Mouse (Mus musculus) spleen, adult 18-20 months (tissue): ENCODE measurements at regions not wholly inside any gene's neighbourhood (a gene's known extent, or its start where the extent isn't known, plus 50 kb on each side); places are given as distances from the start of the nearest gene placed in this dataset.

Source experiments
- DNase-seq, 2 experiments: peaks; one replicate each; pipeline ENCODE4 v3.0.0; 2022; ENCODE audit warnings: mixed read lengths in 2 of 2

DNA sequence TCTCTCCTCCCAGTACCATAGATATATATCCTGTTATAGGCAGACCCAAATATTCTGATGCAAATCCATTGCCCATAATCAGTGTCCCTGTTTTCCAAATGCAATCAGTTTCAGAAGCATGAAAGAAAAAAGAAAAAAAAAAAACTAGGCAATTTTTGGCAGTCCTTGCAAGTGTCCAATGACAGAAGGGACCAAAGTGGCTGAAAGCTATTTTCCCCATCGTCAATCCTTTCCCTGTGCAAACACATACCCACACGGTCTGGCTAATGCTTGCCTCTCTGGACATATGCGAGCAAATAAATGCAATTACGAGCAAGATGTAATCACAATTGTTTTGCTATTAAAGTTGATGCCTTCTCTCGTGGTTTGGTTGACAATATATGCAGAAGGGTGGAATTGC lies 288.9 kb upstream of the Dynlrb2 start:
- DNase-seq = no peak

DNA sequence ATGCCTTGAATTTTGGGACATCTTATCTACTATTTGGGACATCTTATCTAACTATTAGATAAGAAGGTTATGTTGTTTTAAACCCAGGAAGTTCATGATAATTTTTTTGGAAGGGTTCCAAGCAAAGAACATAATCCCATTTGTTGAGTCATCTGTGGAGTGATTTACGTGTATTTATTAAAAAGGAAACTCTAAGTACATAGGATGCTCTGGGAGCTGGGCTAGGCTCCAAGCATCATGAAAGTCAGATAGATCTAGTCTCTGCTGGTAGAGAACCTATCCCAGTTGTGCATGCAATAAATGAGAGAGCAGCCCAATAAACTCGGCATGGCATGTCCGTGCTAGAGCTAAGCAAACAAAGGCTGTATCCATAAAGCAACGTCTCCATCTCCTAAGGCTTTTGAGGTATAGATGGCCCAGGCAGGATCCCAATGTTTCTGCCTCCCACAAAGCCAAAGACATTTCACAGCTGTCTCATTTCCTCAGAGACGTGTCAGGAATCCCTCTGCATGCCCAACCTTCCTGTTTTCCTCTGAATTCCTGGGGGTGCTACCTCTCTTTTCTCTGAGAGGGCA lies 289.4 kb upstream of the Dynlrb2 start:
- no peak for DNase-seq

DNA sequence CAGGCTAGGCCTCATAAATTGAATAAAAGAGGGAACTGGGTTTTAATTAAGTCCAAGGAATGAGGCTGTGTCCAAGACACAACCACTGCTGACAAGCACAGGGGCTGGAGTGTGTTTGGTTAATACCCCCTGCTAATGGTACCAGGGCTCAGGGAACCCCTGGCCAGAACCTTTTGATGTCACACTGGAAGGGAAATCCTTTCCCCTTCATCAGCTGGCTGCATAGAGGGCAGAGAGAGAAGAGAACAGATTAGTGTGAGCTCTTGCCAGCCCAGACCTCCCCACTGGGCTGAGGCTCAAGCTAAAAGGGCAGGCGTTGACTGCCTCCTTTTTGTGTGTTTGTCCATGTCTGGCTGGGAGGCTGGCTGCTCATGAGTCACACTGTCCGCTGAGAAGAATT lies 301.1 kb upstream of the Dynlrb2 start:
- no peak for DNase-seq

DNA sequence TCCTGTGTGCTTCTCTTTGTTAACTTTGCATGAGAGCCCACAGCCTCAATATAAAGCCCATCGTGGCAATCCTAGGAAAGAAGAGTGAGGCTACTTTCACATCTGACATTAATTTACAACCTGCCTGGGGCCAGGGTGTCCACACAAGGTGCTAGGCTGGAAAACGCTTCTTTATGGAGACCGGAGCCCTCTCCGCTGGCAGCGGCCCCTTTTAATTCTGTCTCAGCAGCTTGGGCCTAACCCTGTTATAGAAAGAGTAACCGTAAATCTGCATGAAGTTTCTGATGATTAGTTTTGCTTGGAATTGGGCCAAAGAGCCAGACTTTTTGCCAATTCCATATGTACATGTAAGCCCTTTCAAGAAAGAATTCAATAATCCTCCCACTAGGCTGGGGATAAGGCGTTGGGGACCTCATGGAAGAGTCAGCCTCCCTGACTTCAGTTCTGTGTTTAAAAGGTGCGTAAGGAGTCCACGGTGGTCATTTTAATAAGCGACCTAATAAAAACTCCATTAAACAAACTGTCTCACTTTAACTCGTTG lies 304.2 kb upstream of the Dynlrb2 start:
- DNase-seq = no peak

DNA sequence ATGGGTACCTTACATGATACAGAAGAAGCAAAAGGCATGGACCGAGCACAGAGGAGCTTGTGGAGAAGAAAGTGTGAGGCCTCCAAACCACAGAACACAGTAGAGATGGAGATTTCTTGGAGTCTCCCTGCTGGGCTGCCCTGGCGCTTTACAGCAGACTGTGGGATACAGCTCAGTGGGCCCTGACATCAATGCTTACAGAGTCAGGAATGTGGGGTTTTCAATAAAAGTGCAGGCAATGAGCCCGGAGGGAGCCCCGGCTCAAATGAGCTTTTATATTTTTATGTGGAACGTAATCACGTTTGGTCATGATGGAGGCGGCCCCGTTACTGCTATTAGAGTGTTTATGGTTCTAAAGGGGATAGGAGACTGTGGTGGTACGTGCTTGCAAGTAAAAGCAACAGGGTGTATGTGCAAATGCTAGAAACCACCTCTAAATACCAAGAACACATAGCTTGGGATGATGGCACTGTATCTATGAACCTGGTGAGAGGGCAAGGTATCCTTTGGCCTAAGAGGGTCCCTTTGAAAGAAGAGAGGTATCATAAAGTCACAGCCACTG lies 308.1 kb upstream of the Dynlrb2 start:
- no peak for DNase-seq

DNA sequence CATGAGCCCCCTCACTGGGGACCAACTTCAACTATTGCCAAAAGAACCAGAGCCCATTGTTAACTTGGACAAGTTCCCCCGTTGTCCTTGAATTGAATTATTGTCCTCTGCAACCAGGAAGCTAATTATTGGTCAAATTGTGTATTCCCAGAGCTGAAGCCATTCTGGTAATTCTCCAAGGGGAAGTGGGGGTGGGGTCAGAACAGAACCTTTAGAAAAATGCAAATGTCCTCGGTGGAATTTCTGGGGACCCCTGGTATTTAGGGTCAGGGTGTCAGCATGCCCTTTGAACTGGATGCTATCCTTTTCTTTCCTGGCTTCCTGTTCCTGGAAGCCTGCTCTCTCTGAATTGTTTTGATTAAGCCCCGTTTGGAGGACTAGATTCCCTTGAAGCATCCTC lies 312.7 kb upstream of the Dynlrb2 start:
- no peak for DNase-seq

DNA sequence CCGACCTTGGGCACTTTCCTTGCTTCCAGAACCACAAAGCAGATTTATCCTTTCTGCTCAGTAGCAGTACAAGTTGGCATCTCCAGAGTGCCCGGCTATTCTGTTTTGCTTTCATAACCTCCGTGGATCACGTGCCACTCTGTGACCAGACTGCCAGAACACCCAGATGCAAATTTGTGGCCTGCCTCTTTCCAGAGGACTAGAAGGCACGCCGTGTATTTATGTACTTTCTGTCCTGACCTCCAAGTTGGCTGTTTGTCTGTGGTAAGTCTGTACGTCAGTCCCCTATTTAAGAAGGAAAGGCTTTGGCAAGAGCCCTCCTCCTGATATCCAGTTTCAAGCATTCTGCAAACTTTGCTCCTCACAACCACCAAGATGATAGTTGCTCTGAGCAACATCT lies 319.6 kb upstream of the Dynlrb2 start:
- DNase-seq = no peak

DNA sequence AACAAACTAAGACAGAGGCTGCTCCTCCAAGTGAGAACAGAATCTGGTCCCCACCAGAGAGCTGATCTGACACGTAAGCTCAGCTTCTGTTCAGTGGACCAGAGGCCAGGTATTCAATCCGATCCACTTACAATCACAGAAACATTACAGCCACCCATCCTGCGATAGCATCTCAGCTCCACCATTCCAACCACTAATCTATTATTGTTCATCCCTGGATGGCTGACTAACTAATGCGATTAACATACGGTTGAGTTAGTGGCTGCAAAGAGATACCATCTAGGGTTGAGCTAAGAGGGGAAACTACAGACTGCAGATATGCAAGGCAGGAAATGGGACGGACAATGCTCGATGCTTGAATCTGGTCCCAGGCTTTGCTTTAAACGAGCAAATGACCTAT lies 320.5 kb upstream of the Dynlrb2 start:
- DNase-seq = no peak

DNA sequence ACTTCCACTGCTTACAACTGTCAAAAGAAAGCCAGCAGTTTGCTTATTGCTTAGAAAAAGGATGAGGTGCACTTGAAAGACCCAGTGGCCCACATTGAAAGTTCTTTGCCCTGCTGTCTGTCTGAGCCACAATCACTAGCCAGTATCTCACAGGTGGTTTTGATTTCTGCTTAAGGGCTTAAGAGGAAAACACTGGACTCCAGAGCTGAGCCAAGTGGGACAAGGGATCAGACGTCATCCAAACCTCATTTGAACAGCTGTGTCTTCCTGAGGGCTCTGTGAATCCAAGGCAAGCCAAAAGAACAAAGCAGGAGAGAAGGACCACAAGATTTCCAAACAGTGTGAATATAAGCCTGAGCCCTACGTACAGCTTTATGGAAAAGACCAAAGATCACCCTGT lies 326.8 kb upstream of the Dynlrb2 start:
- no peak for DNase-seq

DNA sequence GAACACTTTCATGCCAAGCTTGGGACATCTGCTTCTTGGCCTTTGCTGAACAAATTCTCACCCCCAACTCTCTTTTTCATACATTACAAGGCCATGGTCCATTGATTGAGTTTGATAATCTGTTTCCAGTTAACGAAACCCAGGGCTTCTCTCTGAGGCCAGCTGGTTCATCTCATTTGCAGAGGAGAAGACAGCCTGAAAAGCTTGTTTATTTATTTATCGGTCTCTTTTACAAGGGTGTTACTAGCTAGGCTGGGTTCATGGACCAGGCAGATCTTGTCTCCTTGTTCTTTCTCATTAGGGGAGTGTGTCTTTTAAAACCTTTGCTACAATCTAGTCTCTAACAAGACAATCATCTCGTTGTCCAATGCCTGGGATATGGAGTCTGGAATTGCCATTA lies 329.9 kb upstream of the Dynlrb2 start:
- DNase-seq = no peak

DNA sequence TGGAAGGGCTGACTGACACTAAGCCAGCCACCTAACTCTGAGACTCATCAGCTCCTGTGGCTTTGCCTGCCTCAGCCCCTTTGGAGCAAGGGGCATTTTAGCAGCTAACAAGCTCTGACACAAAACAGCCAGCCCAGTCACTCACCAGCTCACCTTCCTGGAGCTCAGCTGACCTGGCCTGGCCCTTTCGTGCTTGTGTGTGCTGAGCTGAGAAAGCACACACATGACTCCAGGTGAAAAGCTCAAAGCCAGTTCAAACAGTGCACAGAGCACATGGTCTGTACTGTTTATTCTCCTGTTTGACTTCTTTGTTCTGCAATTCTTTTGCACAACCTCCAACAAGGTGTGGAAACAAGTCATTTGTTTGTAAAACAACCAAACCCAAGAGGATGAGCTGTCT lies 330.8 kb upstream of the Dynlrb2 start:
- DNase-seq = no peak

DNA sequence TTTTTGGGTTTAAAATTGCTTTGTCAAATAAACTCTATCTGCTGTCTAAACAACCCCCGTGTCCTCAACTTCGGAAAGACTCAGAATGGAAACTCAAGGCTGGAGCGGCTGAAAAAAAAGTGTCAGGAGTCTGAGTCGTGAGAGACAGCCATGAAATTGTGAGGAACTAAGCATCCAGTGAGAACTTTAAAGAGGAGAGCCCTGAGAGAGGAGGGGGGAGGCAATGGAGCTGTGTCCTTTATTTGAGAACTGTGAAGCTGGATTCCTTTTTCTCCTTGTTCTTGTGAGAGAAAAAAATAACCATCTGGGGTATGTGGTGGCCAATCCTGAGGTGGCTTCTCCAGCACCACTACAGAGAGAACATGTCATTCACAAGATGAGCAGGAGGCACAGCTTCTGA lies 336.9 kb upstream of the Dynlrb2 start:
- DNase-seq = no peak

DNA sequence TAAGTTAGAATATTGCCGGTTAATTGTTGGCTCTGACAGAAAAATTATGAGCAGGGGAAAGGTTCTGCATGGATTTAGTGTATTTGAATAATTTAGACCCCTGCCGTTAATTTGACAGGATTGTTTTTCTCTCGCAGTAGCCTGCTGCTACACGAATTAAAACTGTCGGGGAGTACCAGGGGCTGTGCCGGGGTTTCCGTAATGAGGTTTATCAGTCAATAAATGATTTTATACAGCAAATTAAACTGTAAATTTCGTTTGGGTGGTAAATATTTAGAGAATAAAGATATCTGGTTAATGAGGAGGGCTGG lies 339.8 kb upstream of the Dynlrb2 start:
- DNase-seq = no peak

DNA sequence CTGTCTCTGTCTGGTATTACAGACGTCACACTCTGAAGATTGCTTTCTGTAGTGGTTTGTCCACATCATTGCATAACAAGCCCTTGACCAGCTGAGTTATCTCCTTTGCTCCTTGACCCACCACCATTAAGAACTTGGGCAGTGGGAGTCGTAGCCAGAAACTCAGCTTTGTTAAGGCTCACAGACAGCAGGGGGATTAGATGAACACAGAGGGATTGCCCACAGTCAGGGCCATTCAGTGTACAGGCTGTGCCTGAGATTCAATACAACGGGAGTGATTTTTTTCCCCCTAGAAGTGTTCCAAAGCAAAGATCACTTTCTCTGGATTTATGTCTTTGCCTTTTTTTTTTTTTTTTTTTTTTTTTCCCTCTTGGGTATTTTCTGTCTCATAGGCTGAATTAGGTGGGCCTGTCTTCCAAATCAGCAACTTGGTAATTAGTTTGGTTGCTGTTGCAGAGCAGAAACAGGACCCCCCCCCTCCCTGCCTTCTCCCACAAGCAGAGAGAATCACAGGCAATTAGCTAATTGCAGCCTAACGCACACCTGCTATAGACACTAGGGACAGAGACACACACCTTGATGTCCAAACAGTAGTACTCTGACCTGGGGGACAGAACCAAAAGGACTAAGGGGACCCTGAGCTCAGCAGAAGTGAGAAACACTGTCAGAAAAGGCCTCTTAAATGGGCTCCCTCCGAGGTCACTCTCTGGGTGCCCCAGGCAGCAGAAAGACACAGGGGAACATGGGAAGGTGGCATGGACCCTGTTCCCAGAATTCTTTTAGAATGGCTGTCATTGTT lies 340.4 kb upstream of the Dynlrb2 start:
- DNase-seq = no peak

DNA sequence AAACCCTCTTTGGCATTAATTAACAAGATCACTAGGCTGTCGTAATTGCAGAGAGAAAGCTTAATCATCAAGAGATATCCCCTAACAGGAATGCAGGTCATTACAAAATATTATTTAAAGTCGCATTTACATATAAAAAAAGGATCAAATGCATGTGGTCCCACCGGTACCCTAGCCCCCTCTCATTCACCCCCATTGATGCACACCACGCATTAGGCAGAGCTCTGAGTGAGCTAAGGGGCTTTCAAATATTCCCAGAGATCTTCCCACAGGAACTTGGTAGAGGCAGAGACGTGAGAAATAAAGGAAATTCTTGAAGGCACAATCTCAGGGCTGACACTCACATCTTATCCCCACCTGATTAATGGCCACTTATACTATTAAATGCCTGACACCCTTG lies 343.8 kb upstream of the Dynlrb2 start:
- DNase-seq = no peak

DNA sequence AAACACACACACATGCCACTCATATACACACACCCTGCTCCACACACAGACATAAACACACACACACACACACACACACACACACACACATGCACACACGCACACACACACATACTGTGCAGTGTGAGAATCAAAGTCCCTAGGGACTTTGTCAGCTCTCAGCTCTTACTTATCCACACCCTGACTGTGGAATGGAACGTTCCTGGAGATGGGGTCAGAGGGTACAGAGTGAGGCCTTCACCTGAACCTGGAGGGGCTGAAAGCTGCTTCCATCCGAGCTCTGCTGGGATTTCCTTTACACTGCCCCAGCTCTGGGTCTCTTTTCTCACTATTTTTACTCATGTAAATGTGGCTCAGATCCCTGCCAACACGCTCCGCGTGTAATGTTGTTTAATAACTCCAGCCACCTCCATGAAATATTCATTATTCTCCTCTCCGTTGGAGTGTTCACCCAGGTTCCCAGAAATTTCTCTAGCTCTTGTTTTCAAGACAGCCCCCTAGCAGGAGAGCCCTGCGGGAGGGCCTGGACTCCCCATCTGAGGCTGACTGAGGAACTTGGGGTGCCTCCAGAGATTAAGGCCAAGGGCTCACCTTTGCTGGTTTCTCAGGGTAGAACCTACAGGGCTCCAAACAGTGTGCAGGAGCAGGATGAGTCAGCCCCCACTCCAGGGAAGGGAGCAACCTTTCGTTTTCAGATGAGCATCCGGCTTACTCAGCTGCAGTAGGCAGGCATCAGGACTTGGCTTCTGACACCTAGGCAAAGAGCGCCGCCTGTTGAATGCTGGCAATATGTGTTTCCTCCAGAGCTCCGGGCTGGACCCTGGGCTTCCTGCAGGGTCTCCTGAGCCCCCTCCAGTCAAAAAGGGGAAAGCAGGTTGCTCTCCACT lies 360.8 kb upstream of the Dynlrb2 start:
- peak in 1 of 2 experiments; percentile 10 for DNase-seq

DNA sequence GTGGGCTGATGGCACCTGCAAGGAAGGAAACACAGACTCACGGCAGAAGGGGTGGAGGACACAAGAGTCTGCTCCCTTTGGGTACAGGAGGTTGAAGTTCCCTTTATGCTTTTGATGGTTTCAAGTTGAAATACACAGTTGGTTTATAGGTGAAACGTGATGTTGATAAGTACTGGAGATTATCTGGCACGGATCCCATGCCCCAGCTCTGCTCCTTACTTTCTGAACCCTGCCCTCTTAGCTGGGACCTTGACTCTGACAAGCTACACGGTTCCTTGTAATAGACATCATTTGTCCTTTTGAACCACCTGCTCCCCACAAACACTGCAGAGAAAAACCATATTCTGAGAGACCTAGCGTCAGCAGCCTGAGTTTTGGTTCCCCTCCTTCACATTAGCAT lies 363.4 kb upstream of the Dynlrb2 start:
- no peak for DNase-seq

DNA sequence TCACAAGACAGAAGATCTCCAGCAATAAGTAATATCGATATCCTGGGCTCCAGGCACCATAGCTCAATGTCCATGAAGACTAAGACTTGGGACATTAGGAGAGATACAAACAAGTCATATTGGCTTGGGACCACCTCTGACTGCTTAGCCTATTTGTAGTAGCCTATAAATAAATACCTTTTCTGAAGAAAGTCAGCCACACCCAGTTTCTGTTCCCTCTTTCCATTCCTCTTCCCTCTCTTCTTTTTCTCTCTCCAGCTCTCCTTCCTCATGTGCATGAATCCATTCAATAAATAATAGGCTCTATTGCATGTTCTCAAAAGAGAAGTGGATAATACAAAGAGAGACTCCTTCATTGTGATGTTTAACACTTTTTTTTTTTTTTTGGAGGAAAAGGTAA lies 364.8 kb upstream of the Dynlrb2 start:
- DNase-seq = no peak

DNA sequence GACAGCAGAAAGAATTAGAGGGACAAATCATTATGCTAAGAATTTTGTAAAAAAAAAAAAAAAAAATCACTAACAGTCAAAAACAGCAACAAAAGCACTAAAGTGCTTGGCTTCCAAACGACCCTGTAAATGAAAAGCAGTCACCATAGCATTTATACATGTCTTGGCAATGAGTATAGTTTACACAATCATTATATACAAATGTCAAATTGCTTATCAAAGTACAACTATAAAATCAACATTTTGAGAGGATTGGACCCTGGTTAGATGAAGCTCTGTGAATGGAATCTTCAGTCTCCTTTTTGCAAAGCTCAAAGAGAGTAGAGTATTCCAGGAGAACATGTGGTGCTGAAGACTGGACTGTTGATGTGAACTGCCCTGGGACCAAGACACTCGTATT lies 367.0 kb upstream of the Dynlrb2 start:
- DNase-seq = no peak

DNA sequence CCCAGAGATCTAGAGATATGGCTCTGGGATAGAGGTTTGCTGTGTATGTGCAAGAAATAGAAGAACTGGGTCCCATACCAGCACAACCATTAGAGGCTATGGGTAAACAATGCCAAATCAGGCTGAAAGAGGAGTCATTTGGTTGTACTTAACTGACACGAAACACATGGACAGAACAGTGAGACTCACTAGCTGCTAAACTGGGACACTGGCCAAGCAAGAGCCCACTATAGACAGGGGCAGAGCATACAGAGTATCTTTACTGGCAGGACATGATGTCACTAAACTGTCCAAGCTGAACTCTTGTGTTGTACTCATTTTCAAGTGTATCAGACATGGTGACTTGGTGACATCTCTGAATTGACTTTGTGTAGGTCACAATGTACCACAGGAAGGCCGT lies 371.3 kb upstream of the Dynlrb2 start:
- no peak for DNase-seq

DNA sequence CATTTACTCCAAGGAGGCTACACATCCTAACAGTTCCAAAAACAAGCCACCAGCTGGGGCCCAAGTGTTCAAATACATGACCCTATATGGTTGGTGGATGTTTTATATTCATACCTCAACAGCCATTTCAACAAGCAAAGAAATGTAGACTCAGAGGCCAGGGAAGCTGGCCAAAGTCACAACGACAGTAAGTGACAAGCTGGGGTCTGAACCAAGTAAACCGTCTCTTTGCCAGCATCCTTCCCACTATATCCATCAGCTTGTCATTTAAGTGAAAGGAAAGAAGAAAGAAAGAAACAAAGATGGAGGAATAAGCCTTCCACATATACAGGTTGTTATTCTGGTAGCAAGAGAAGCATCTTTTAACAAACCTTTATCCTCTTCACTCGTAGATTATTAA lies 371.7 kb upstream of the Dynlrb2 start:
- no peak for DNase-seq

DNA sequence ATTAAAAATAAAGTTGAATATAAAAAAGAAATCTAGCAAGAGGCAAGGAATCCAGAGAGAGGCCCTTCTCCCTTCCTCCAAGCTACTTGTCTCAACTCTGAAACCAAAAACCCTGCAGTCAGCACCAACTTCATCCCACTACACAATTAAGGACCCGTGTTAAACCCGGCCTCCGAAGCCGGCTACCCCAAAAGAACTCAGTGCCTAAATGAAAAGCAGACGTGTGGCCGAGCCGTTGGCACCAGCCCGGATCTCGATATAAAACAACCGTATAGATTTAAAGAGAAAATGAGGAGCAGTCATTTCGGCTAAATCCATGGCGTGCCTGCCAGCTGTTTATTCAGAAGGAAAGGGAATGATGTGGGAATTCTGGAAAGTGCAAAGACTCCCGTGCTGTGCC lies 384.7 kb upstream of the Dynlrb2 start:
- DNase-seq = no peak

DNA sequence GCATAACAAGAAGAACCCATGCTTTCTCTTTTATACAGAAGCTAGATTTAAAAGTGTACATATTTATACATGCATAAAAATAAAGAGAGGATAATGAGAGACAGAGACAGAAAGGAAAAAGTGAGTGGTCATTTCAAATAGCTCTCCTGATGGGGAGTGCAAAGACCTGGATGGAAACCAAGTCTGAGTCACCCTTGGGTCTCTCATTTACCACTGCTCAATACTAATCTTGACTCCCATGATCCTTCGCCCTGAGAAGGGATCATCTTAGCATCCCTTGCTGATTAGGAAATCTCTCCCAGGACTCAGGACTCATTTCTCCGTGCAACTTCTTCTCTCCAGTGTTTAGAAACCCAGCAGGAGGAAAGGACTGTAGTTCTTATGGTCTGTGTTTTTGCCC lies 386.9 kb upstream of the Dynlrb2 start:
- no peak for DNase-seq

DNA sequence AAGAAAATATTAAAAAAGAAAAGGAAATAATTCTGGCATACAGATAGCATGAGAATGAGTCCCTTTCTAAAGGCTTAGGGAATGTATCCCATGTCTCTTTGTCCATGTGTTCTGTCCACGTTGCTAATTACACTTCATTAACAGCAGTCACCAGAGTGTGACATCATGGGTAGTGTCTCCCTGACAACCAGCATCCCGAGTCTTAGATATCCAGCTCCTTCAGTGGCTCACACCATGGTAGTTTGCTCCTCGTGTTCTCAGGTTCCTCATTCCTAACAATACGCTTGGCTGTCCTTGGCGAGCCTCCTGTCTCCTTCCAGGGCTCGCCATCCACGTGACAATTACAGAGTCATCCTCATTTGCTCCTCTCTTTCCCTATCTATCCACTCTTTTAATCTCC lies 388.1 kb upstream of the Dynlrb2 start:
- no peak for DNase-seq
